Mouse (Mus musculus): ENCODE results near the gene Bean1.
"Not testable (repeated sequence)": the region's sequence is repeated elsewhere in the genome, so short reads cannot be mapped to it uniquely, and the experiment has no call there.

Gene Bean1

GRCm38 (mm10) chr8:104242038-104242644 is 71.9 kb downstream of the Bean1 start:
- DNase-seq (ENCODE audit: low spot score in 2 of 2), result no peak

- DNase-seq (ENCODE audit: low spot score in 2 of 2), result no peak
These were observed 76.4 kb downstream of the Bean1 start for GRCm38 (mm10) chr8:104246621-104247020.

GRCm38 (mm10) chr8:104247054-104247907 is 77.0 kb downstream of the Bean1 start:
- DNase-seq (ENCODE audit: low spot score in 2 of 2), result no peak

- DNase-seq (ENCODE audit: low spot score in 2 of 2), result no peak
These were observed 77.7 kb downstream of the Bean1 start for GRCm38 (mm10) chr8:104247908-104248275.

- peak; percentile 38 to 58 for DNase-seq (ENCODE audit: low spot score in 2 of 2)
These were observed 78.0 kb downstream of the Bean1 start, which contains the start of gene Tk2 for GRCm38 (mm10) chr8:104248276-104248675. Gene Tk2 (minus strand): TSS chr8:104248558.

GRCm38 (mm10) chr8:104249442-104249996 is 79.3 kb downstream of the Bean1 start:
- DNase-seq (ENCODE audit: low spot score in 2 of 2), result no peak

- peak; percentile 53 to 62 for DNase-seq (ENCODE audit: low spot score in 2 of 2)
These were observed 80.5 kb downstream of the Bean1 start, which contains the start of gene Cklf for GRCm38 (mm10) chr8:104250439-104251367. Gene Cklf (plus strand): TSS chr8:104250861.

- DNase-seq (ENCODE audit: low spot score in 2 of 2), result no peak
These were observed 81.2 kb downstream of the Bean1 start for GRCm38 (mm10) chr8:104251461-104251860.

GRCm38 (mm10) chr8:104253016-104253415 is 82.8 kb downstream of the Bean1 start:
- DNase-seq (ENCODE audit: low spot score in 2 of 2), result no peak

- DNase-seq (ENCODE audit: low spot score in 2 of 2), result not testable (repeated sequence)
These were observed 91.6 kb downstream of the Bean1 start for GRCm38 (mm10) chr8:104261802-104262201.

GRCm38 (mm10) chr8:104264271-104264935 is 94.2 kb downstream of the Bean1 start:
- DNase-seq (ENCODE audit: low spot score in 2 of 2), result not testable (repeated sequence)

GRCm38 (mm10) chr8:104268368-104268767 is 98.1 kb downstream of the Bean1 start:
- no peak for DNase-seq (ENCODE audit: low spot score in 2 of 2)

Measured in frontal cortex, postnatal 14 days (tissue).